Mouse (Mus musculus) left cerebral cortex, postnatal 25 days (tissue): ENCODE results near the gene Wnt4. TPM values are rescaled to one million over a fixed set of nuclear protein-coding genes. Genes with fewer than 3 reads are reported as not detected.
A peak's percentile ranks its signal among the peaks of the same experiment; 100 is the strongest.

ENCODE experiments used
- DNase-seq, 2 experiments: peaks; one replicate each; pipeline ENCODE4 v3.0.0; 2022; ENCODE audit warnings: low spot score in 2 of 2, mixed read lengths in 1 of 2
- intact Hi-C: fragments of 180-260 bp; cut with DNase I; formaldehyde crosslinking; loops from one replicate; pipeline ENCODE4 v1.15.1; 2025
- total RNA-seq, 2 experiments: library from RNA; stranded (reverse); gene quantifications; 2 replicates each; pipeline ENCODE4 v1.2.3; 2021

Gene Wnt4
- total RNA-seq, 2 experiments from 2014 or later = 12.3 to 15.3 TPM

DNA sequence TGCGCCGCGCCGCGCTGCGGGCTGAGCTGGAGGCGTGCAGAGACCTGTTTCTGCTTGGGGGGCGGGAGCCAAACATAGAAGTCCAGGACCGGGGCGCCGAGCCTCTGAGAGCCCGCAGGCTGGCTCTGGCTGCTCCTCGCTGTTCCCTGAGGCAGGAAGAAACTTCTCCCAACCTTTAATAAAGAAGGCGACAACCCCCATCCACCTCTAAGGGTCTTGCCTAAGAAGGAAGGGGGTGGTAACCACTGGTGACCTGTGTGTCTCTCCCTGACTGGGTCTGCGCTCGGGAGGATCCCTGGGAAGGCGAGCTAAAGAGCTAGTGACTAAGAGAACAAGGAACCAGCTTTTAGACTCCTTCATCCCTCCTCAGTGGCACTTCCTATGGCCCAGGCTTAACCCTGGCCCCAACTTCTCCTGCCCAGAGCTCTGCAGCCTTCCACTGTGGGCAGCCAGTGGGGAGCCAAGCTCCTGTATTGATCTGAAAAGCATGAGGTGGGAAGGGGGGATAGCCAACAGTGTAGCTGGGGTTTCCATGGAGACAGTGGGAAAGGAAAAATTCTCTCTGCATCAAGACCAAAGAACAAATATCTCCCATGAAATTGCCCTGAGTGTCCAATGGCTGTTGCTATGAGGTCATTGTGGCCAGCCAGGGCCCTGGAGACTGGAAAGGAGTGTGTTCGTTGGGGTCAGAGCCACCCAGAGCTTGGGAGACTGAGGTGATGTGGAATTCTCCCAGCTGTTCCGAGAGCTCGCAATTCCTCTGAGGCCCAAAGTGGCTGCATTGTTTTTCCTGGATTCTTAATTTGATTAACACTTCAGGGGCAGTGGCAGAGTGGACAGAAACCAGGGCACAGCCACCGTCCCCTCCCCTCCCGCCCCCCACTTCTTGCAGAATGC lies 1.1 kb downstream of the Wnt4 start:
- intact Hi-C loops = loop anchor here (5.0 kb wide), 1 partner anchor 36 kb away; no protein-coding TSS in a partner anchor
- DNase-seq = peak; percentile 50 to 62

DNA sequence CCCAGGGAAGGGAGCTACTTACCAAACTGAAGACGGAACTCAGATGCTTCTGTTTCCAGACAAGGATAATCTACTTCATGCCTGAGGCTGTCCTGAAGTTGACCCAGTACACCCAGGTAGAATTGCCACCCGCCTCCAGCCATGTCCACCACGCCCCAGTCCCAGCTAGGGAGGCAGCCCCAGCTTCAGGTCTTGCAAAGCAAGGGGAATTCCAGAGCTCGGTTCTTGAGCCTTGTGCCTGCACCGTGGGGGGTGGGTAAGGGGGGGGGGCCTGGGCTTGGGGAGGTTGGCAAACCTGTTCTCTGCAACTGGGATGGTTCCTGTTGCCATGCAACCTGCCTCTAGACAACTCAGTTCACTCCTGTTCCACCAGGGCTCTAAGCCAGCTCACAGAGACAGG lies 2.1 kb downstream of the Wnt4 start:
- no peak for DNase-seq
- intact Hi-C loops = loop anchor here (5.0 kb wide), 1 partner anchor 37 kb away; no protein-coding TSS in a partner anchor

DNA sequence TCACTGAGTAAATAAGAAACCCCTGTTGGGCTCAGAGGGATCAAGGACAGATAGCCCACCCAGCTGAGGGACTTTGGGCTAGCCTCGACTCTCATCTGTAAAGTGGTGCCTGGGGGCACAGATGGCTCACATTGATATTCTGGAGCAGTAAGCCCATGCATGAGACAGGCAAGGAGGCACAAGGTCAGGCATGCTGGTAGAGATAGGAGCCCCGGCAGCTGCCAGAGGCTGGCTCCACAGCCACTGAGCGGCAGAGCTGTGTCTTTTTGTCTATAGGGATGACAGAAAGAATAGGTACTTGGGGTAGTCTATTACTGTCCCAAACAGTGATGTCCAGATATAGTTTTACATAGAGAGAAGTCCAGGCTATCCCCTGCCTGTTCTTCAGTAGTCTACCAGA lies 4.0 kb downstream of the Wnt4 start:
- DNase-seq = no peak
- intact Hi-C loops = no loop called here

DNA sequence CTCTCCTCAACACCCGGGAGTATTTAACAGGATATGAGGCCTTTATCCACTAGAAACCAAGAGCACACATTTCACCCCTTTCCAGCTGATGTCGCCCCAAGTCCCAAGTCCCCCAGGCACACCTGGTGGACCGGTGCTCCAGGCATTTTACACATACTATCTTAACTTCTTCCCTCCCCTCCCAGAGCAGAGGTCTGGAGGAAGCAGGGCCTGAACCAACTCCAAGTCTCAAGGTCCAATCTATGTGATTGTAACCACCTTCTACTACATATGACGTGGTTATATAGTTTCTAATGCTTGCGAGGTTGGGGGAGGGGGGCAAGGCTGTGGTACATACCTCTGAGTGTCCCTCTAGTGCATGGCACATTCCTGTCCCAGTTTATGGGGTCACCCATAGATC lies 4.8 kb downstream of the Wnt4 start:
- intact Hi-C loops = no loop called here
- no peak for DNase-seq

DNA sequence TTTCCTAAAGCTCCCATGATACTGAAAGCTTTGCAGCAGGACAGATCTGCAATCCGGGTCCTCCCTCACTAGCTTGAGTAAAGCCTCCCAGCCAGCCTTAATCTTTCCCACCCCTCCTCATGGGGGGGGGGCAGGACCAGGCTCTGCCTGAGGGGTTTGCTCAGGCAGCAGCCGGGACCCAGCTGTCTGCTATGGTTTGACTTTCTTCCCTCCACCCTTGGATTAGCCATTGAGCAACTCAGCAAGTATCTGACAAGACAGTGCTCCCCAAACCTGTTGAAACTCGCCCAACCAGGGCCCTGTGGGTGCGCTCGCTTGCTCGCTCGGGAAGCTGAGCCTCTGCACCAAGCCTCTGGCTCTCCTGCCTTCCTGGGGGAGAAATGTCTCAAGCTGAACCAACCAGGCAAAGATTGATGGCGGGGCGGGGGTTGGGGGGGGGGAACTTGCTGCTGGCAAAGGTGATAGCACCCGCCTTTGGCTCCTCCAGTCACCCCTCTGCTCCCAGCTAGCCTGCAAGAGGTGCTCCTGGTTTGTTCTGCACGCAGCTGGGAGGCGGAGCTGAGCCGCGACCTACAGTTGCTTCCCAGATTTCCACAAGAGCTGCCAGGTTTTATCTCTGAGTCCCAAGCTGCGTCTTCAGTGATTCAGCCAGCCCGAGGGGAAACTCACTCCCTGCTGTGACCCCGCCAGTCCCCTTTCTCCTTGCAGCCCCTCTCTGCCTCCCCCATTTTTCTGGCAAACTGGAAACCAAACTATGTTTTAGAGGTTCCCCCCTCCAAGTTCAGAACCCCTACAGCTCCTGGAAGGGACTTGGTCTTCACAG lies 5.5 kb downstream of the Wnt4 start:
- intact Hi-C loops = no loop called here
- DNase-seq = no peak

DNA sequence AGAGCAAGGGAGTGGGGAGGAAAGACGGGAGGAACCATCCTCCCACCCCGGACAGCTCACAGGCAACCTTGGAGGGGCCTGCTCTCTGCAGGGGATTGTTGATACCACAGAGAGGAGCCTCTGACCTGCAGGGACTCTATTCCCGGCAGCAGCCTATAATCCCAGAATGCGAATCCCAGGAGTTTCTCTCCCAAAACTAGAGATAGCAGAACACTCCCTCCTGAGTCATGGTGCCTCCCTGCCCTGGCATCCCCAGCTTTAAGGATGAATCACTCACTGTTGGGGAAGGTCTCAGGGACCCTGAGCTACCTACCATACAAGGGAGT lies 6.1 kb downstream of the Wnt4 start:
- intact Hi-C loops = no loop called here
- DNase-seq = no peak

DNA sequence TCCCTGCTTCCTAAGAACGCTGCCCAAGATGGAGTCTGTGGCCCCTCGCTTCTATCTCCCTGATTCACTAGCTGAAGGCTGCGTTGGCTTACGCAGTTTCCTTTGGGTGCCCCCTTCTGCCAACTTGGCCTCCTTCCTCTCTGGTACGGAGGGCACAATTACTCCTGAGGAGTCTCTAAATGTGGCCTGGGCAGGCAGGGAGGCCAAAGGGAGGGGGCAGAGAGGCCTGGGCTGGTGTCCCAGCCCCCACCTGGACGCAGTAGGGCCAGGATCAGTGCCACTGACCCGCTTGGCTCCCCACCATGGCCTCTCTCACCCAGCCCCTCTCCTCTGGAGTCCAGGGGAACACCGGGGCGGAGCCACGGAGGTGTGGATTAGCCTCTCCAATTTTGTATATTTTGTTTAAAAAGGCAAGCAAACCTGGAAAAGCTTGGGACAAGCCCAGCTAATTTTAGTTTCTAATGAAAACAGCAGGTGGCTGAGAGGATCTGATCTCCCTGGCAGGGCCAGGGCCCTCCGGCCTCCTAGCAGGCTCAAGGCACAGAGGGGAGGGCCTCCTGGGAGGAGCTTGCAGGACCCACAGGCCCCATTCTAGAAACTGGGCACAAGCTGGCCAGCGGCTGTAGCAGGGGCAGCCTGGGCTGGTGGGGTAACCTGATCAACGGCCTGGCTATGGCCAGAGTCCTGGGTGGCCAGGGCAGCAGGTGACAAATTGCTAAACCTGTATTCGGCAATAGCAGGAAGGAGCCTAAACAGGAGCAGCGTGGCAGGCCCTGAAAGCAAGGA lies 8.8 kb downstream of the Wnt4 start:
- intact Hi-C loops = loop anchor here (1.0 kb wide), 1 partner anchor 210 kb away; no protein-coding TSS in a partner anchor
- DNase-seq = no peak

DNA sequence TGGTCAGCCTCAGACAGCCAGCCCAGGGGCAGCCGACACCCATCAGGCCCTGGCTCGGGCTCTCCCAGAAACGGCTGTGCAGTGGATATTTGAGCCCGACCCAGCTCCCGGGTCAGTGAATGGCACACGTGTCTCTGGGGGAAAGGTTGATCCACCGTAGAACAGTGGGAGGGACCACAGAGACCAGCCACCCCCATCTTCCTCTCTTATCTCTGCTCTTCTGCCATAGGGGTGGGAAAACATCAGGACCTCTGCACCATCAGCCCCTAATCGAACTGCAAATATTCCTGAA lies 9.3 kb downstream of the Wnt4 start:
- intact Hi-C loops = loop anchor here (1.0 kb wide), 1 partner anchor 210 kb away; no protein-coding TSS in a partner anchor
- no peak for DNase-seq

DNA sequence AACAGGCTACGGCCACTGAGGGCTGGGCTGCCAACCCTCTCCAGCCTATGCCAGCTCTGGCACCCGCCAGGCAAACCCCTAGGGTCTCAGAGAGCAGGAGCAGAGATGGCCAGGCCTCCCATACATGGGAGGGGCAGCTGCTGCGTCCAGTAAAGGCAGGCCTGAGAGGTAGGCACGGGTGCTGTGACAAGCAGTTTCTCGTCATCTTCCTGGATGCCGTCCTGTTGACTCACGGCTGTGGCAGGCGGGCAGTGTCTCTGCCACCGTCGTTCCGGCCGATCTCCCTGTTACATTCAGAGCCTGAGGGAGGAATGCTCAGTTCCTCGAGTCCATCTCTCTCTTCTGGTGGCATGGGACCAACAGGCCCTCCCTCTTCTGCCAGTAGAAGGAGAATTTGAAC lies 9.9 kb downstream of the Wnt4 start:
- DNase-seq = no peak

DNA sequence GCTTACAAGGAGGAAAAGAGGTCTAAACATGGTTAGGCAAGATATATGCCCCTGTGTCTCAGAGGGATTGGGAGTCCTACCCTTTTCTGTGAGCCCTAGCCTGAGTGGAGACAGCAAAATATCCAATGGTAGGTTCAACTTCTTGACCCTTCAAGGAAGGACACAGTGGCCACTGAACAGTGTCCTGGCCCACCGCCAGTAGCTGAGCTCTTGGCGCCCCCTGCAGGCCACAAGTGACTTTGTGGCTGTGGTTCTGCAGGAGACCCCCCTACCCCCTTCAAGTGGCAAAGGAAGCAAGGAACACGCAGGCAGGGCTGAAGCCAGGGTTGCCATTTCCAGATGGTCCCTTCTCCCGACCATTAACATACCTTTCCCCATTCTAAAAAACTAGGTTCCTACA lies 10.5 kb downstream of the Wnt4 start:
- no peak for DNase-seq
- intact Hi-C loops = loop anchor here (1.0 kb wide), 1 partner anchor 124 kb away; no protein-coding TSS in a partner anchor

More for the DNA sequence above, 9.9 kb downstream of the Wnt4 start:
- intact Hi-C loops = no loop called here

DNA sequence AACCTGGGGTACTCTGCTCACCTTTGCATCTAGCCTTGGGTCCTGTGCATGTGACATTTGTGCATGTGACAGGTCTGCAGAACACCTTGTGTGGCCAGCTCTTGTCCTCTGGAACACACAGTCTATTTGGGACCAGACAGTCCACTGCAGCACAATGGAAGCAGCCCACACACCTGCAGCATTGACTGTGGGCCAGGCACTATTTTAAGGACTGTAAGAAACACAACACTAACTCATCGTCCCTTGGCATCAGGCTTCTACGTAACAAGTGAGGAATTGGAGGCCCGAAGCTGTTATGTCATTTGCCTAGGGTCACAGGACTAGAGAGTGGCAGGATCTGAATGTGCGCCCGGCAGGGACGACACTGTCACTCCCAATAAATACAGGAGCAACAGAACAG lies 12.4 kb downstream of the Wnt4 start:
- DNase-seq = peak in 1 of 2 experiments; percentile 67
- intact Hi-C loops = no loop called here

DNA sequence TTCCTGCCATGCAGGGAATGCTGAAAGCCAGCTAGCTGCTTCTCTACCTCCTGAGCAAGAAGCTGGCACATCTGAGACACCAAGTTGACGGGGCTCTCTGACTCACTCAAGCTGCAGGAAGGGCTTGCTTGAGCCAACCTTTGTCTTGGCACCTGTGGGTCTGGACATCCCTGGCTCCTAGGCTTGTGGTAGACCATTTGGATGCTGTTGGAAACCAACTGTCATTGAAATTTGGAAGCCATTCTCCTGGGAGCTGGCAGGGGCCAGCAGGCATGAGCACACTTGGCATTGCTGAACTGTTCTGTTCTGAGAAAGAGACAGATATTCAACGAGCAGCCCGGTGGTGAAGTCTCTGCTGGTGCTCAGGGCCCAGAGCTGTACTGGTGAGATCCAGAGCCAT lies 13.0 kb downstream of the Wnt4 start:
- intact Hi-C loops = no loop called here
- no peak for DNase-seq

DNA sequence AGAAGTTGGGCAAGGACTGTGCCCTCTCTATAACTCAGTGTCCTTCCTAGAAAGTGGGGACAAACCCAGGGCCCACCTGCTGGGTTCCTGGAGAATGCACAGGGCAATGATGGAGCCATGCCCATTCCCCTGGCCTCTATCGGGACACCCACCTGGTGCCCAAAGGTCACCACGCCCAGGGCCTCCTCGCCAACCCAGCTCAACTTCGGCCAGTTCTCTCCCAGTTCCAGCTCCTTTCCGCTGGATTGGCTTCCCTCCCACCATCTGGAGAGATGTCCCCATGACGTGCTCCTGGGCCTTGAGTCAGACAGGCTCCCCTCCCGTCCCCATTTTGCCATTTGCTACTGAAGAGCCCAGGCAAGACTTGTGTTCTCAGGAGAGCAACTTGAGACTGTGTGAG lies 15.3 kb downstream of the Wnt4 start:
- intact Hi-C loops = no loop called here
- no peak for DNase-seq

DNA sequence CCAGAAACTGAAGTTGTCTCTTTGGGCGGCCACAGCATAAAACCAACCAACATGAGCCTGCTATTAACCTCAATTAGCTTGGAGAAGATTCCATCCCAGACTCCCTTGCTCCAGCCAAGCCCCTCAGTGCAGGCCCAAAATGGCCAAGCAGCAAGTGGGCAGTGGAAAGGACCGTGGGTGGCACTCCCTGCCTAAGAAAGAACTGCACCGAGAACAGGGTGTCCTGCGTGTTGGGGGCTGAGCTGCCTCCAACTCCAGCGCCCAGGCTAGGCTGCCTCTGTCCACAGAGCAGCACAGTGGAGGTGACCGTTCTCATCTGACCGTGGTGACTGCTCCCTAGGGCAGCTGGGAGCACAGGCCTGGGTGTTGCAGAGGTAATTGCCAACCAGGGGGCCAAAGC lies 16.7 kb downstream of the Wnt4 start:
- intact Hi-C loops = no loop called here
- peak in 1 of 2 experiments; percentile 50 for DNase-seq

DNA sequence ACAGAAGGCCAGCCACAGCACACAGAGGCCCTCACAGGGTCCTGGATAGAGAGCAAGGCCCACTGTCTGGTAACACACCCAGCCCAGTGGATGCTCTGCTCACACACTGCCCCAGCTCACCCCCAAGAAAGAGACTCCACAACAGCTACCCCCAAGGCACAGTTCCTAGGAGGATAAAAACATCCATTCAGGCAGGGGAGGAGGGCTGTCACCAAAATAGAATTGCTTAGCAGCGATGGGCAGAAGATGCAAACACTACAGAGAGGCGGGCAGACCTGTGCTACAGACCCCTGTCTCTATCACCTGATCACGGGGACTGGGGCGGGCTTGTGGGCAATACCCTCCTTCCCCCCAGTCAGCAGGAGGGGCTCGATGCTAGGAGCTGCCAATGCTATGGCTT lies 17.2 kb downstream of the Wnt4 start:
- DNase-seq = peak in 1 of 2 experiments; percentile 78

DNA sequence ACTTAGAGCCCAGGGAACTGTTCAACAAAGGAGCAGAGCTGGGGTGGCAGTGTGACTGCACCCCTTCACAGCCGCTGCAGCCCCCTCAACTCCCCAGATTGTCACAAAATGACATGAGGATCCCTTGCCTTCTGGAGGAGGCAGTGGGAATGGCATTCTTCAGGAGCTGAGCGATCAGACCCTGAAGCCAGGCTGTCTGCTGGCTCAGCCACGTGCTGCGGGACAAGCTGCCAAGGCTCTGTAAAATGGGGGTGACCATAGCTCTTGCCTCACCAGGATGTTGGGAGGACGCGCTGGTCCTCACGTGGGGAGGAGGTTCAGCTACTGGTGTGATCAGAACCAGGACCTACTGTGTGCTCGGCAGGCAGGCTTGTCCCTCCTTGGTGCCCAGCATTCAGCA lies 17.7 kb downstream of the Wnt4 start:
- intact Hi-C loops = no loop called here
- DNase-seq = peak in 1 of 2 experiments; percentile 86

More for the DNA sequence above, 17.2 kb downstream of the Wnt4 start:
- intact Hi-C loops = no loop called here

DNA sequence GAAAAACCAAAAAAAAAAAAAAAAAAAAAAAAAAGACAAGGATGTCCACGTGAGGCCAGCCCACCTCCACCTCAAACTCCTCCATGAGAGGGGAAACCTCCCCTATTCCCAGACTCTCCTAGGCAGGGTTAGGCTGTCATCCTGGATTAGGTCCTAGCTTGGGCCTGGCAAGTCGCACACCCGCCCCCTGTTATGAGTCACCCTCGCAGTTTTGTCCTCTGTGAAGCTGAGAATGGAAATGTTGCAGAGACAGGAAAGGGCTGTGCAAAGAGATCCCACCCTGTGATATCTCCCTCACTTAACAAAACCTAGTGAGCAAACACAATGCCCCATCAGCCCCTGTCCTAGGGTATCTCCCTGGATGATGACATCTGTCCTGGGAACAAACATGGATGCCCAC lies 20.3 kb downstream of the Wnt4 start:
- peak in 1 of 2 experiments; percentile 88 for DNase-seq

DNA sequence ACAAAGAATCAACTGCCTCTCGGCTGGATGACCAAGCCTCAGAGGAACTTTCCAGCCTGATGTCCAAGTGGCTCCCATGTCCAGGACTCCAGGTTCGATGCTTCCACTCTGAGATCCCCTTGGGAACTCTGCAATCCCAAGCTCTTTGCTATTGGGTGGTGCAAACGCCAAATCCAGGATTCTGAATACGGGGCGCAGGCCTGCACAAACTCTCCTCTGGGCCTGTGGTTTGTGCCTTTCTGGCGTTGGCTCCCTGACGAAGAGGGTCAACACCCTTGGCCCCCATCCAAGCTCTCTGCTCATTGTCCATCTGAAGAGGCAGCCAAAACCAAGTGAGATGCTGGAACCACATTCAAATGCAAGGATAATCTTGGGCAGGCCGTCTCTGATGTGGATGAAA lies 21.1 kb downstream of the Wnt4 start:
- intact Hi-C loops = no loop called here
- DNase-seq = no peak

More for the DNA sequence above, 20.3 kb downstream of the Wnt4 start:
- intact Hi-C loops = no loop called here

DNA sequence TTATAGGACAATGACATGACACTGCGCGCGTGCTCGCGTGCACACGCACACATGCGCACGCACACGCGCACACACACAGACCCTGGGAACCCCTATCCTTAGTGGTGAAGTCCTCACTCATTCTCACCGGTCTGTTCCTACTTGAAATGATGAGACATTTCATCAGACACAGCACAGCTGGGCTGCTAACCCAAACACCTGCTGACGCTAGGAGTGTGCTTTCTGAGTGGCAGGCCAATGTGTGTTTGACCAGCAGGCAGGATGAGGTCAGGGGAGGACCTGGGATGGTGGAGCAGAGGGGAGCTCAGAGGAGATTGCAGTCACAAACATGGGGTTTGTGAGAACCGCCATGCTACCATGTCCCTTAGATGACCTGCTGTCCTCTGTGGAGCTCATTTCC lies 22.9 kb downstream of the Wnt4 start:
- intact Hi-C loops = loop anchor here (10.0 kb wide), 1 partner anchor 405 kb away; the partner anchor contains the start of genes C1qa and C1qc
- DNase-seq = no peak

DNA sequence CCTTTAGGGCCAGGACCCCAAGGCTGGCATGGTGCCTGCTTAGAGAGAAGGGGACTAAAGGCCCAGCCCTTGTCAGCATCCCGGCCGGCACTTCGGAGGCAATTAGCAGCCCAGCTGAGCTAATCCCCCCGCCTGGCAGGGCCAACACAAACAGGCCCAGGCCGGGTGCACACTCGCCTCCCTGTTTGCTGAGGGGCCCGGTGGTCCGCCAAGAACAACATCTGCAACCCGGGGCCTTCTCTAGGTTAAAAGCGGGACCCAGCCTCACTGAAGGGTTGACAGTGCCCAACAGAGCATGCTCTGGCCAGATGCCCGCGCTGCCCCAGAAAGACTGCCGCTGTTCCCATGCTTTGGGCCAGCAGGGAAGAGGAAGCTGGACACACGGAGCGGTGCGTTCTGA lies 24.3 kb downstream of the Wnt4 start:
- intact Hi-C loops = loop anchor here (10.0 kb wide), 1 partner anchor 407 kb away; the partner anchor contains the start of genes C1qa and C1qc

More for the DNA sequence above, 24.3 kb downstream of the Wnt4 start:
- DNase-seq = peak in 1 of 2 experiments; percentile 33
